Mouse (Mus musculus) lung, postnatal 10 days (tissue): ENCODE measurements around the gene Crybb1.

Source experiments
- DNase-seq: peaks from one replicate; pipeline ENCODE4 v3.0.0; 2021

Crybb1 gene

GRCm38 (mm10) chr5:112287652-112288051, 32.0 kb downstream of the Crybb1 start:
- DNase-seq, result no peak

- DNase-seq, result peak; percentile 73
Measured at GRCm38 (mm10) chr5:112288193-112289141, 32.9 kb downstream of the Crybb1 start.

DNA sequence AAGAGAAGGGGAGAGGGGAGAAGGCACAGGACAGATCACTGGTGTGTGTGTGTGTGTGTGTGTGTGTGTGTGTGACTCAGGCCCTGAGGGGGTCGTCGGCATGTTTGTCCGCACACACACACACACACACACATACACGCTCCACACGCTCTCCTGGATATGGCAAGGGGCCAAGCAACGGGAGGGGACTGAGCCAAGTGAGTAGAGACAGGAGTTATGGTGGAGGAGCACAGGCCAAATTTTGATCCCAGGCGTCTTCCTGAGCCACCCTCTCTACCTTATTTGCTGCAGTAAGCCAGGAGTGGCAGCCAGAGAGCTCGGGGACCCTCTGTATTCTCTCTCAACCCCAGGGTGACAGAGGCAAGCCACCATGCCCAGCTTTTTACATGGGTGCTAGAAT, 33.6 kb downstream of the Crybb1 start:
- DNase-seq, result peak; percentile 57

DNA sequence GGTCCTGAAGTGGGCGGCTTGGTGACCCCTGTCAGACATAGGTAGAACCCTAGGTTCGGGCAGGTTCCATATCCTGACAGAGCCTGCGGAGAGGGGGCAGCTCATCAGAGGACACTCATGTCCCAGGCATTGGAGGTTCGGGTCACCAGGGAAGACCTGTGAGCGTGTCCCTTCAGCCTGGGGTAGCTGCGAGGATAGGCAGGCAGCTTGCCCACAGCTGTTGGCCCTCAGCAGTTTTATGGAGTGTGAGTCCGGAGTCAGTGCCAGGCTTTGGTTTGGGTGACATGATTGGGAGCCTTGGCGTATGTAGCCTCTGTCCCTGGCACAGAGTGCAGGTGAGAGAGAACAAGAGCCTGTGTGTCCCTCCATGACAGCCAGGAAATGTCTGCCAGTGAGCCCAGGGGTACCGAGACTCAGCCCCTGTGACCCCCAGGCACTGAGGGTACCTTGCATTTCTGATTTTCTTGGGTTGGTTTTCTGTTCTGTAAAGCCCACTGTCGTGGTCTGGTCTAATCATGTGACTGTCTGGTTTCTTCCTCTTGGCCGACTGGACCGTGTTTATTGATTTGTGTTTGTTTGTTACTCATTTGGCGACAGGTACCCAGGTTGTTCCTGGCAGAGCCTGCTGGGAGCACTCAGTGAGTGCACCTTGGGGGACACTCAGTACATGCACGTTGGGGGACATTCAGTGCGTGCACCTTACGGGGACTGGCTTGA, 34.4 kb downstream of the Crybb1 start:
- peak; percentile 62 for DNase-seq

- no peak for DNase-seq
Measured at GRCm38 (mm10) chr5:112290536-112290880, 34.9 kb downstream of the Crybb1 start.

GRCm38 (mm10) chr5:112291866-112292265, 36.3 kb downstream of the Crybb1 start:
- no peak for DNase-seq

DNA sequence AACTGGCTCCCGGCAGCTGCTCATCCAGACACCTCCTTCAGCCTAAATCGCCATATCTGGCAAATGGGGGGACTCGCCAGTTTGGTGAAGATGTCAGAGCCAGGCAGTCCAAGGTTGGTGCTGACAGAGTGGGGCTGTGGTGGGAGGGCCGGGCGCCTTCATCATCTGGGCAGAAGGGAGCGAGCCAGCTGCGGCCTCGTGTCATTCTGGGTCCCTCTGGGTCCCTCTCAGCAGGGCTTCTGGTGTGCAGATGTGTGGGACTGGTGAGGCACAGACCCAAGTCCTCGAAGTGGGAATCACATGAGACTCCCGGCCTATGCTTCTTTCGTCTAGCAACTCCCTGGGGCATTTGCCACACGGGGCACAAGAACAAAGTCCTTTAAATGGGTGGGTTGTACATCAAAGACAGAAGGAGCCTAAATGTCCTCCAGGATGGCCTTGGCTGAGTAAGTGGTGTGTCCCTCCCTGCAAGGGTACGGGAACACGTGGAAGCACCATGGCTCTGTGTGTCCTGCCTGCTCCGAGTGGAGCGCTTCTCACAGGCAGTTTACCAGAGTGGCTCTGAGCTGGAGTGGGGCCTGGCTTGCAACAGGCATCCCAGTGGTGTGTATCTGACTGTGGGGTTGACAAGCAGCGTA, 36.8 kb downstream of the Crybb1 start:
- no peak for DNase-seq

DNA sequence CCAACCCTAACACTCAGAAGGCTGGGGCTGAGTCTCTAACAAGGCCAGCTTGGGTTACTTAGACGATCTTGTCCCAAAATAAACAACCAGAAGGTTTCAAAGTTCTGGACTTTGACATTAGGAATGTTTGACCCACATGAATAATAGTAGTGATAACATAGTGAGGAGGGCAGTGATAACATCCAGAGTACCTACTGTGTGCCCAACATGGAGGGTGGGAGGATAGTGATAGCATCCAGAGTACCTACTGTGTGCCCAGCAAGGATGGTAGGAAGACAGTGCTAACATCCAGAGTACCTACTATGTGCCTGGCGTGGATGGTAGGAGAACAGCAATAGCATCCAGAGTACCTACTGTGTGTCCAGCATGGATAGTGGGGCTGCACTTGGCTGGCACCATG, 38.2 kb downstream of the Crybb1 start:
- DNase-seq, result no peak

DNA sequence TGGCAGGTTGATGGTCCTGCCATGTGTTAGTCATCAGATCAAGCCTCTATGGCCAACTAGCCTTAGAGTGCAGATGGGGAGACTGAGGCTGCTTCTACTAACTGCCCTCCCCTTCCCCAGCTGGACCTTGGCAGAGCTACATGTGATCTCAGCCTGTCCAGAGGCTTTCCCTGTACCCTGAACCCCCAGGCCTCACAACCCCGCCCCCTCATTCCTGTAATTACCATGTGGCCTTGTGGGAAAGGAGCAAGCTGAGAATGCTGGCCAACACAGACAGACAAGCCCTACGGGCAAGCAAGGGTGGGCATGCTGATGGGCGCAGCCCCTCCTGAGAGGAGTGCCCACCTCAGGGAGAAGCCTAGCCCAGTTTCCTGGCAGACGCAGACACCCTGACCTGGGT, 39.1 kb downstream of the Crybb1 start:
- DNase-seq, result no peak

- no peak for DNase-seq
Measured at GRCm38 (mm10) chr5:112295162-112295561, 39.5 kb downstream of the Crybb1 start.

DNA sequence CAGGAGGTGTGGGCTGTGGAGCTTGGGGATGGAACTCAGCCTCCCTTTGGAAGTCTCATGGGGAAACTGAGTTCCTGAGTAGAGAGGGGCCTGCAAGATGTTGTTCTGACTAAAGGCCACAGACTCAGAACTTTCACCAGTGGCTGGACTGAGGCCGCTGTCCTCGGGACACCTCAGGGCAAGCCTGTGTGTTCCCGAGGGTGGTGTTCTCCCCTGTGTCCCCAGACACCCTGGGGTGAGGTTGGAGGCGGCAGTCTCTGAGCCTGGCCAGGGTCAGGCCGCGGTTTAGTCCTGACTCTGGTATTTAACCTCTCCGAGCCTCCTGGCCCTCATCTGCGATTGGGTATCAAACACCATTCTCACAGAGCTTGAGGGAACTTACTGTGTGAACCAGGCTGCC, 39.9 kb downstream of the Crybb1 start:
- DNase-seq, result no peak

DNA sequence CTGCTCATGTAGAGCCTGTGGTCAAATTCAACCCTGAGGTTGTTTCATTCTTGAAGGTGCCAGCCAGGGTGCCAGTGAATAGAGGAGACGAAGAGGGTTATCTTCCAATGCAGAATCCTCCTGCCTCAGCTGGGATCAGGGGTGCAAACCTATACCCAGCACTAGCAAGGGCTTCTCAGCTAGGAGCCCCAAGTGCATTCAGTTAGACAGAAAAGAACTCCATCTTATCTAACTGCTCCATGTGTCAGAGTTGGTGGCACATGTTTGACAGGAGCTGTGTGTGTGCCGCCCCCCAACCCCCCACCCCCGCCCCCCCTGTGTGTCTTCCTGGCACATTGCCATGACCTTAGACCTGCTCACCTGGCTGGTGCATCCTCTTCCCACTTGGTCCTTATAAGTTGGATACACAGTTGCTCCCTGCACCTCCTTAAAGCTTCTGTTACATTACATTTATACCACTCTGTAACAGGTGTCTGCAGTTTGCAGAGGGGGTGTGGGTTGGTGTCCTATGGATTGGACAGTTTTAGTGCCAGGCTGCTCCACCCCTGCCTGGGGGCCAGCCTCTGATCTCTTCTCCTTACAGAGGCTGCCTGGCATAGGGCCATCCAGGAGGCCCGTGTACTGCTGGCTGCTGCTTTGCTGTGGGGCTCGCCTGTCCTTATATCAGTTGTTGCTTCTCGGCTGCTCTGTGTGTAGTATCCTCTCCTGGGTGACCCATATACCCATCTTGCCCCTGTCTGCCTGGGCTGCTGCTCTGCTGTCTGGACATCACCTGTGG, 41.0 kb downstream of the Crybb1 start:
- no peak for DNase-seq

GRCm38 (mm10) chr5:112297257-112297656, 41.6 kb downstream of the Crybb1 start:
- no peak for DNase-seq

DNA sequence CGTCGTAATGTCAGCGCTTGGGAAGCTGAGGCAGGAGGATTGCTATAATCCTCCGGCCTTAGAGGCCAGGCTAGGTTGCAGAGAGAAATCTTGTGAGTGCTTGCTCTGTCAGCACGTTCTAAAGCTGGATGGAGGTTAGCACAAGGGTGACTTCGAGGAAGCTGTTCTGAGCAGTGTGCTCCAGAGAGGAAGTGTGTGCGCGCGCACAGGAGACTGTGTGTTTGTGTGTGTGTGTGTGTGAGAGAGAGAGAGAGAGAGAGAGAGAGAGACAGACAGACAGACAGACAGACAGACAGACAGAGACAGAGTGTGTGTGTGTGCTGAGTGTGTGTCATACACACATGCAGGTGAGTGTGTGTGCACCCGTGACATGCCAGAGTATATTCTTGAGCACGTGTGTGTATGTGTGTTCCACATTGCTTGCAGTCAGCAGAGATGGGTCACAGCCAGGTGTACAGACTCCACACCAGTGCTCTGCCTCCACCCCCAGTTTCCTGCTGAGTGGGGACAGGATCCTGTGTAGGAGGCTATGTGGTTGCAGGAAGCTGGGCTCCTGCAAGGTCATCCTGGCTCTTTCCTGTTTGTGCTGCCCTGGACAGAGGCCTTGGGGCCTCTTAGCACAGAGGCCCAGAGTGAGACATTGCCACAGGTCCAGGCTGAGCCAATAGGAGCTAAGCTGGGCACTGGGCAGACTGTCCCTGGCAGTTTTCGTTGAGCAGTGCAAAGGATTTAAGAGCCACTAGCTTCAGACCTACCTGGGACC, 42.8 kb downstream of the Crybb1 start:
- DNase-seq, result peak; percentile 62

DNA sequence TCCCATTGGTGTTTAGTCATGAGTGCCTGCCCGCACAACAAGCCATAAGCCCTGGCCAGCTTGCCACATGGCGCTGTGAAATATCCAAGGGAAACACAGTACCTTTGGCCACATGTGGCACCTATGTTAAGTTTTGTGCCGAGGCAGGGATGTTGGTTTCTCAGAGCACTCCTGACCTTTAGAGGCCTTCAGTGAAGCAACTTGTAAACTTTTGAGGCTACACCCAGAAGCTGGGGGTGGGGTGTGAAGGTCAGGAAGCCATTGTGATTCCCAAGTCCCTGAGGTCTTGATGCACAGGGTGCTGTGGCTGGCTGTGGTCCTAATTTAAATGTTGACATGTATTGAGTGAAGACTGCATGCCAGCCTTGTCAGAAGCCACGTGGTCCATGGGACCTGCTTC, 43.8 kb downstream of the Crybb1 start:
- no peak for DNase-seq

- DNase-seq, result no peak
Measured at GRCm38 (mm10) chr5:112300112-112300511, 44.5 kb downstream of the Crybb1 start.

DNA sequence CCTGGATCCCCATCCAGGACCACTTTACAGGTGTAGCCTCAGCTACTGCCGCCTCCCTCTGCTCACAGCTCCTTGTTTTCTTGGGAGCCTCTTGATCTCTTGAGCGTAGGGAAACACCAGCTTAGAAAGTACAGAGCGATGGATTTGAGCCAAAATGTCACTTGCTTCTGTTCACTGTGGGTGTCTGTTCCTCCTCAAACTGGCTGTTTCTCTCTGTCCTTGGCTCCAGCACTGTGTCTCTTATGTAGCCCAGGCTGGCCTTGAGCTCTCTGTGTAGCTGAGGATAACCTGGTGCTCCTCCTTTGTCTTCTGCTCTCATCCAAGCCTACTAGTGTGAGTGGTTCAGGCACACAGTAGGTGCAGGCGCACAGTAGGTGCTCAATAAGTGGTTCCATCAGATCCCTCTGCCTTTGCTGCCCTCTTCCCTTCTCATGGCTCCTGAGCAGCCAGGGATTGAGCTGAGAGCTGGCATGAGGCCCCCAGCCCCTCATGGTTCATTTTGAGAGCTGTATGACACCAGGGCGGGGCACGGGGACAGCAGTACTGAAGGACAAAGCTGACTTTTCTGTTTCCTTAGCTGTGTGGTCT, 45.2 kb downstream of the Crybb1 start:
- no peak for DNase-seq

- no peak for DNase-seq
Measured at GRCm38 (mm10) chr5:112301694-112302093, 46.1 kb downstream of the Crybb1 start.

DNA sequence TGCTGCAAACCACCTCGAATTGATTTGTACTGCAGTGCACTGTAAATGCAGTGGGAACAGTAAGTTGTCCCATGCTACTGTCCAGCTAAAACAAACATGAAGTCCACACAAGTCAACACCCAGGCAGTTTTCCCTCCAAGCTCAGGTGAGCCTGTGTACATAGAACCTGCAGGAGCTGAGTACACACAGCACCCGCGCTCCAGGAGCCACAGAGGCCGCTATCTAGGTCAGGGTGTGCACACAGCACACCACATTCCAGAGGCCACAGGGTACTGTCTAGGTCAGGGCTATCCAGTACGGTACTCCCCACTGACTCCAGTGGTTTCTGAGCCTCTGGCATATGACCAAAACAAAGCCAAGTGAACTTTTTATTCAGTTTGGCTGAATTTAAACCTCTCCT, 46.7 kb downstream of the Crybb1 start:
- no peak for DNase-seq

DNA sequence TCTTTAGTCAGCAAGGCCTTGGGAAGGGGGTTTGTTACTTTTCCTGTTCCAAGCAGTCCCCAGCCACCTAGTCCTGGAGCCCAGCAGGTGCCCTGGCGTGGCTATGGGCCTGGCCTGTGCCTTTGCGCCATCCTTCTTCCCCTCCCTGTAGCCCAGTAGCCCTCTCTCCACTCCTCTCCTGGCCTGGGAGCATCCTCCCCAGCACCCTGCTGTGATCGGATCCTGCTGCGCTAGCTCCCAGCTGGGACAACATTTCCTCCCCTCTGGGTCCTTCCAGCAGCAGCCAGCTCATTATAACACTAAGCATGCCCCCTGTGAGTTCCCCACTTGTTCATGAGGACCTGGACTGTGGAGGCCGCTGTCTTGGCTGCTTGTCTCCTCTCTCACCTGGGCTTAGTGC, 50.2 kb downstream of the Crybb1 start:
- DNase-seq, result no peak

- DNase-seq, result no peak
Measured at GRCm38 (mm10) chr5:112313222-112313885, 57.7 kb downstream of the Crybb1 start.
